Mouse (Mus musculus): Measurements from ENCODE around the gene Gm28048.
A peak's percentile ranks its signal among the peaks of the same experiment; 100 is the strongest.

Gene Gm28048

GRCm38 (mm10) chr11:22838361-22838760 is 143.5 kb downstream of the Gm28048 start:
- no peak for DNase-seq (ENCODE audit: low spot score in 2 of 2)

- DNase-seq (ENCODE audit: low spot score in 2 of 2) = no peak
Observed at GRCm38 (mm10) chr11:22836269-22836668, 145.6 kb downstream of the Gm28048 start.

- DNase-seq (ENCODE audit: low spot score in 2 of 2) = no peak
Observed at GRCm38 (mm10) chr11:22832600-22832999, 149.3 kb downstream of the Gm28048 start.

GRCm38 (mm10) chr11:22831916-22832315 is 150.0 kb downstream of the Gm28048 start:
- DNase-seq (ENCODE audit: low spot score in 2 of 2) = no peak

- no peak for DNase-seq (ENCODE audit: low spot score in 2 of 2)
Observed at GRCm38 (mm10) chr11:22830684-22831083, 151.2 kb downstream of the Gm28048 start.

- DNase-seq (ENCODE audit: low spot score in 2 of 2) = no peak
Observed at GRCm38 (mm10) chr11:22830179-22830611, 151.7 kb downstream of the Gm28048 start.

GRCm38 (mm10) chr11:22828988-22829632 is 152.8 kb downstream of the Gm28048 start:
- DNase-seq (ENCODE audit: low spot score in 2 of 2) = no peak

GRCm38 (mm10) chr11:22827514-22828080 is 154.3 kb downstream of the Gm28048 start:
- DNase-seq (ENCODE audit: low spot score in 2 of 2) = no peak

- no peak for DNase-seq (ENCODE audit: low spot score in 2 of 2)
Observed at GRCm38 (mm10) chr11:22826665-22827064, 155.2 kb downstream of the Gm28048 start.

GRCm38 (mm10) chr11:22826051-22826450 is 155.8 kb downstream of the Gm28048 start:
- DNase-seq (ENCODE audit: low spot score in 2 of 2) = no peak

- no peak for DNase-seq (ENCODE audit: low spot score in 2 of 2)
Observed at GRCm38 (mm10) chr11:22825548-22825947, 156.3 kb downstream of the Gm28048 start.

GRCm38 (mm10) chr11:22824049-22824705 is 157.7 kb downstream of the Gm28048 start:
- no peak for DNase-seq (ENCODE audit: low spot score in 2 of 2)

GRCm38 (mm10) chr11:22821243-22821642 is 160.6 kb downstream of the Gm28048 start:
- no peak for DNase-seq (ENCODE audit: low spot score in 2 of 2)

GRCm38 (mm10) chr11:22818371-22818770 is 163.5 kb downstream of the Gm28048 start:
- peak; percentile 55 to 68 for DNase-seq (ENCODE audit: low spot score in 2 of 2)

GRCm38 (mm10) chr11:22815877-22816276 is 166.0 kb downstream of the Gm28048 start:
- peak; percentile 49 to 50 for DNase-seq (ENCODE audit: low spot score in 2 of 2)

GRCm38 (mm10) chr11:22815143-22815542 is 166.7 kb downstream of the Gm28048 start:
- DNase-seq (ENCODE audit: low spot score in 2 of 2) = peak; percentile 36 to 45

- DNase-seq (ENCODE audit: low spot score in 2 of 2) = peak; percentile 67 to 71
Observed at GRCm38 (mm10) chr11:22813921-22814704, 167.8 kb downstream of the Gm28048 start.

- no peak for DNase-seq (ENCODE audit: low spot score in 2 of 2)
Observed at GRCm38 (mm10) chr11:22813427-22813826, 168.5 kb downstream of the Gm28048 start.

GRCm38 (mm10) chr11:22811413-22811812 is 170.5 kb downstream of the Gm28048 start:
- DNase-seq (ENCODE audit: low spot score in 2 of 2) = no peak

GRCm38 (mm10) chr11:22809465-22810096 is 172.3 kb downstream of the Gm28048 start:
- DNase-seq (ENCODE audit: low spot score in 2 of 2) = no peak

GRCm38 (mm10) chr11:22808040-22808439 is 173.8 kb downstream of the Gm28048 start:
- DNase-seq (ENCODE audit: low spot score in 2 of 2) = no peak

GRCm38 (mm10) chr11:22805171-22805570 is 176.7 kb downstream of the Gm28048 start:
- DNase-seq (ENCODE audit: low spot score in 2 of 2) = no peak
